Mouse (Mus musculus) heart, postnatal 0 days (tissue): ENCODE data around the gene Chchd6.

ENCODE experiments used
- CTCF ChIP-seq: IDR thresholded peaks from 2 replicates; pipeline ENCODE4 v1.5.1; 2016; ENCODE audit warnings: antibody characterized with exemption, control low read depth, low read depth
- EP300 ChIP-seq: IDR thresholded peaks from 2 replicates; pipeline ENCODE4 v1.6.1; 2016; ENCODE audit warnings: antibody characterized with exemption, low read depth

DNA sequence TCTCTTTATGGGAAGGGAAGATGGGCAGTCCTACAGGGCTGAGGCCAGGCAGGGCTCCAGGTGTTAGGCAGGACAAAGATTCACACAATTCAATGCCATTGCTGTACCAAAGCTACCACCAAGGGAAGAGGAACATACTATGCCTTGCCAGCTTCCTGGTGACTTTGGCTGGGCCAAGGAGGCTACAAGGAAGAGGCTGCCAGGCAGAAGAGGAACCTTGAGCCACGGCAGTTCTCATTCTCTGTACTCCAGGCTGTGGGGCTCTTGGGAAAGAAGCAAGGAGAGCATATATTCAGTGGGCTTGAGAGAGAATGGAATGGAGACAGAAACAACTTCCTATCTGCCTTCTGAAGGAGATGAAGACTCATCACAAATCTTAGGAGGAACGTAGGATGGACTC is 190.5 kb downstream of the Chchd6 start:
- TF ChIP-seq CTCF (no peak), EP300 (no peak)
